Comparison of ENCODE assay signal across 8 mouse cellular contexts in genomic region chr14:21369127-21369526, GRCm38 (mm10).
A peak's percentile ranks its signal among the peaks of the same experiment; 100 is the strongest.
DNase-seq lines count a peak whose midpoint lies in the region; ATAC-seq and TF ChIP-seq lines count a peak whose summit lies in the region.

No protein-coding gene starts in this region.

- no peak overlapping the region for H3K9ac ChIP-seq in hindbrain, embryonic 11.5 days (ENCODE audit: low read depth, low read length)

- CTCF ChIA-PET in Patski (lab: Charles Lee) = no interaction called here

- TF ChIP-seq CTCF in Patski (IDR thresholded peaks at IDR 0.05) = no peak
- TF ChIP-seq CTCF in cerebellum, adult 2 months (IDR thresholded peaks at IDR 0.05; ENCODE audit: borderline replicate concordance, insufficient read depth, low read depth, low read length) = no peak

- POLR2A ChIA-PET in Patski (lab: Charles Lee) = no interaction called here

- no peak overlapping the region for H3K4me3 ChIP-seq in cerebellum, adult 2 months (replicated peaks; ENCODE audit: insufficient read depth, low read depth, low read length)
- H3K4me3 ChIP-seq in hindbrain, embryonic 11.5 days (ENCODE audit: low read depth, low read length) = no peak overlapping the region

- H3K4me1 ChIP-seq in cerebellum, adult 2 months (ENCODE audit: control insufficient read depth, insufficient read depth, low read length) = no peaks in the 10 kb centered on the region
- H3K4me1 ChIP-seq in hindbrain, embryonic 11.5 days (replicated peaks; ENCODE audit: control insufficient read depth, insufficient read depth, low read length) = peaks cover 3% of the 10 kb centered on the region; the same call in 1 of the 2 replicates

- H3K4me2 ChIP-seq in hindbrain, embryonic 11.5 days (replicated peaks; ENCODE audit: low read depth, low read length) = no peak overlapping the region

- no peak overlapping the region for H3K27ac ChIP-seq in cerebellum, adult 2 months (ENCODE audit: insufficient read depth, low read length)
- H3K27ac ChIP-seq in hindbrain, embryonic 11.5 days (ENCODE audit: low read depth, low read length) = peak overlapping the region; percentile 70; the same call in 1 of the 2 replicates

- WGBS in cerebellum, adult 2 months = 33% methylated on average over 5 of the region's 5 CpGs
- 7% methylated on average over 5 of the region's 5 CpGs for WGBS in hindbrain, embryonic 11.5 days

- in situ Hi-C loops in Patski (cut with MboI; ENCODE audit: low pct_unique_long_range_greater_than_20kb) = no loop called here

- DNase-seq in Patski (ENCODE audit: low read depth, low spot score) = peak; percentile 37
- DNase-seq in cerebellum, adult 2 months = peak; percentile 17 to 18
- DNase-seq in frontal cortex, adult 2 months (ENCODE audit: extremely low spot score in 1 of 2, low spot score in 1 of 2) = peak; percentile 87 to 92
- peak; percentile 85 for DNase-seq in hindbrain, embryonic 11.5 days (ENCODE audit: low spot score)
- DNase-seq in layer of hippocampus, adult 9-10 months (ENCODE audit: low spot score) = peak; percentile 74
- peak; percentile 84 for DNase-seq in lung, postnatal 14 days
- DNase-seq in right cerebral cortex, adult 18-20 months = peak; percentile 93
- no peak for DNase-seq in thymus, postnatal 14 days

- H3K9me3 ChIP-seq in hindbrain, embryonic 11.5 days (ENCODE audit: control insufficient read depth, low read length) = no peaks in the 10 kb centered on the region

- no peaks in the 10 kb centered on the region for H3K36me3 ChIP-seq in hindbrain, embryonic 11.5 days (ENCODE audit: control insufficient read depth, insufficient read depth, low read length)

- no peak for ATAC-seq in Patski
- ATAC-seq in hindbrain, embryonic 11.5 days (ENCODE audit: low FRiP score) = peak; percentile 97

- no peaks in the 10 kb centered on the region for H3K27me3 ChIP-seq in Patski
- H3K27me3 ChIP-seq in cerebellum, adult 2 months (ENCODE audit: control insufficient read depth, insufficient read depth, low read length) = no peaks in the 10 kb centered on the region
- H3K27me3 ChIP-seq in hindbrain, embryonic 11.5 days (ENCODE audit: control insufficient read depth, insufficient read depth, low read length) = no peaks in the 10 kb centered on the region

- no peak for TF ChIP-seq POLR2A in cerebellum, adult 2 months (IDR thresholded peaks at IDR 0.05; ENCODE audit: borderline replicate concordance, insufficient read depth, low read length)
